Mouse (Mus musculus) heart, postnatal 4 days (tissue): ENCODE measurements around the gene Iffo1. TPM values are rescaled to one million over a fixed set of nuclear protein-coding genes. Genes with fewer than 3 reads are reported as not detected.
A peak's percentile ranks its signal among the peaks of the same experiment; 100 is the strongest.

Experiments
- DNase-seq: peaks from one replicate; pipeline ENCODE4 v3.0.0; 2021
- total RNA-seq, 2 experiments: library from RNA; stranded (reverse); gene quantifications; 2 replicates each; pipeline ENCODE4 v1.2.3; 2021

Iffo1 gene
- total RNA-seq, 2 experiments from 2014 or later = 18.0 to 18.6 TPM

GRCm38 (mm10) chr6:125143128-125143527 lies 1.9 kb upstream of the Iffo1 start:
- no peak for DNase-seq

GRCm38 (mm10) chr6:125143904-125144303 lies 1.1 kb upstream of the Iffo1 start:
- no peak for DNase-seq

- DNase-seq = no peak
Observed at GRCm38 (mm10) chr6:125145479-125145951, 474 bp downstream of the Iffo1 start.

GRCm38 (mm10) chr6:125146148-125146547 lies 1.1 kb downstream of the Iffo1 start:
- DNase-seq = no peak

- DNase-seq = peak; percentile 61
Observed at GRCm38 (mm10) chr6:125146797-125147196, 1.8 kb downstream of the Iffo1 start.

- no peak for DNase-seq
Observed at GRCm38 (mm10) chr6:125147329-125147728, 2.3 kb downstream of the Iffo1 start.

- DNase-seq = peak; percentile 78
Observed at GRCm38 (mm10) chr6:125148251-125148925, 3.3 kb downstream of the Iffo1 start.

- DNase-seq = peak; percentile 71
Observed at GRCm38 (mm10) chr6:125148926-125149568, 4.0 kb downstream of the Iffo1 start.

GRCm38 (mm10) chr6:125149569-125149950 lies 4.5 kb downstream of the Iffo1 start:
- DNase-seq = no peak

GRCm38 (mm10) chr6:125152212-125153017 lies 7.4 kb downstream of the Iffo1 start:
- peak; percentile 67 for DNase-seq

GRCm38 (mm10) chr6:125153018-125153389 lies 8.0 kb downstream of the Iffo1 start:
- DNase-seq = no peak

GRCm38 (mm10) chr6:125153682-125154081 lies 8.6 kb downstream of the Iffo1 start:
- DNase-seq = no peak

- no peak for DNase-seq
Observed at GRCm38 (mm10) chr6:125154550-125154949, 9.5 kb downstream of the Iffo1 start.

GRCm38 (mm10) chr6:125155262-125155661 lies 10.2 kb downstream of the Iffo1 start:
- no peak for DNase-seq

GRCm38 (mm10) chr6:125156491-125156890 lies 11.4 kb downstream of the Iffo1 start:
- DNase-seq = no peak

- no peak for DNase-seq
Observed at GRCm38 (mm10) chr6:125156903-125157614, 12.0 kb downstream of the Iffo1 start.

- DNase-seq = no peak
Observed at GRCm38 (mm10) chr6:125158944-125159492, 14.0 kb downstream of the Iffo1 start.

- no peak for DNase-seq
Observed at GRCm38 (mm10) chr6:125159773-125160557, 14.9 kb downstream of the Iffo1 start.

- no peak for DNase-seq
Observed at GRCm38 (mm10) chr6:125160558-125160853, 15.5 kb downstream of the Iffo1 start.

GRCm38 (mm10) chr6:125160854-125161760 lies 16.1 kb downstream of the Iffo1 start:
- peak; percentile 84 for DNase-seq

- DNase-seq = peak; percentile 84
Observed at GRCm38 (mm10) chr6:125161971-125162370, 16.9 kb downstream of the Iffo1 start.
